Mouse (Mus musculus): ENCODE results near the gene Ugt2b37. TPM values are rescaled to one million over a fixed set of nuclear protein-coding genes. Genes with fewer than 3 reads are reported as not detected.
"Not testable (repeated sequence)": the region's sequence is repeated elsewhere in the genome, so short reads cannot be mapped to it uniquely, and the experiment has no call there.

Gene Ugt2b37
- polyA plus RNA-seq (2012; rRNA removed), result not detected in 2 replicates
- not detected in 2 replicates for polyA plus RNA-seq (2014; fragmentation: Nextera tagmentation; extraction: Ambion mirVana)

DNA sequence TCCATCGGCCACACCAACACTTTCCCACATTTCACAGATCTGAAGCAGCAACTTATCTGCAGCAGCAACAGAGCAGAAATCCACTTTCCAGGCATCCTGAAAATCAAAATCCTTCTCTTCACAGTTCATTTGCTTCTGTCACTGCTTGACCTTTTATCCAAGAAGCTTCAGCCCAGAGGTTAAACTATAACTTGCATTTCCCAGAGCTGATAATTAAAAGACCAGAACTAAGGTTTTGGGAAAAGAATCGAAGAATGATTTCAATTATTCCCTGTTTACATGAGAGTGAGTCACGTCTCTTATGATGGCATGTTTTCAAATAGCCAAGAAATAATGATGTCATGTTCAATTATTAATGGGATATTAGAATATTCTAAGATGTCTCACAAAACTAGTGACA is at the start of gene Ugt2b37:
TSS of gene Ugt2b37 (minus strand) at position 129 of the 400 bp plus-strand sequence.
- not testable (repeated sequence) for H3K4me1 ChIP-seq (ENCODE audit: control insufficient read depth, insufficient read depth, low read length); H3K9me3 ChIP-seq (ENCODE audit: control insufficient read depth, low read length)
- 82% methylated on average over 3 of the region's 3 CpGs for WGBS

GRCm38 (mm10) chr5:87286180-87286579 is 31.6 kb upstream of the Ugt2b37 start:
- H3K4me1 ChIP-seq (ENCODE audit: control insufficient read depth, insufficient read depth, low read length); H3K9ac ChIP-seq (ENCODE audit: low read depth, low read length, severe bottlenecking); H3K36me3 ChIP-seq (ENCODE audit: control insufficient read depth, insufficient read depth, low read length); H3K4me2 ChIP-seq (replicated peaks; ENCODE audit: low read depth, low read length, severe bottlenecking); ATAC-seq (ENCODE audit: low FRiP score, low read depth); DNase-seq (ENCODE audit: low spot score); H3K9me3 ChIP-seq (ENCODE audit: control insufficient read depth, low read length); H3K27ac ChIP-seq (replicated peaks; ENCODE audit: low read depth, low read length); H3K4me3 ChIP-seq (replicated peaks; ENCODE audit: low read length); H3K27me3 ChIP-seq (ENCODE audit: control insufficient read depth, insufficient read depth, low read length): not testable (repeated sequence)
- WGBS, result 84% methylated on average over 4 of the region's 4 CpGs

More for the DNA sequence above, at the start of gene Ugt2b37:
- not testable (repeated sequence) for H3K9ac ChIP-seq (ENCODE audit: low read depth, low read length, severe bottlenecking); H3K4me3 ChIP-seq (replicated peaks; ENCODE audit: low read length); ATAC-seq (ENCODE audit: low FRiP score, low read depth); H3K27ac ChIP-seq (replicated peaks; ENCODE audit: low read depth, low read length); H3K27me3 ChIP-seq (ENCODE audit: control insufficient read depth, insufficient read depth, low read length); DNase-seq (ENCODE audit: low spot score); H3K36me3 ChIP-seq (ENCODE audit: control insufficient read depth, insufficient read depth, low read length); H3K4me2 ChIP-seq (replicated peaks; ENCODE audit: low read depth, low read length, severe bottlenecking)

DNA sequence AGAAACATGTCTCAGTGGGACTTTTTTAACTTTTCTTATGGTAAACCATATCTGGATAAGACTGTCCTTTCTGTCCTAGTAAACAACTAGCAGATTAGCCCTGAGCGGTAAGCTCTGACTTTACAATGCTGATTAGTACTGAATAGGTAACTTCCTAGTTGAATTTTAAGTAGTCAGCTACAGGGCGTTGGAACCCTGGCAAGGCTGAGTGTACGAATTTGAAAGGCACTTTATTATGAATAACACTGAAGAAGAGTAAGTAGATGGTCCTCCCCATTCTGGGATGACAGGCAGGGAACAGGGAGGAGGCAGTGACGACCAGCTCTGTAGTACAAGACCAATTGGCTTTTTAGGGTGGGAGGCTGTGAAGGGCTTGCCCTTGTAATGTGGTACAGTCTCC is 21.4 kb upstream of the Ugt2b37 start:
- H3K27ac ChIP-seq (replicated peaks; ENCODE audit: low read depth, low read length); DNase-seq (ENCODE audit: low spot score); H3K9me3 ChIP-seq (ENCODE audit: control insufficient read depth, low read length); H3K4me2 ChIP-seq (replicated peaks; ENCODE audit: low read depth, low read length, severe bottlenecking); ATAC-seq (ENCODE audit: low FRiP score, low read depth); H3K4me3 ChIP-seq (replicated peaks; ENCODE audit: low read length); H3K4me1 ChIP-seq (ENCODE audit: control insufficient read depth, insufficient read depth, low read length); H3K9ac ChIP-seq (ENCODE audit: low read depth, low read length, severe bottlenecking); H3K36me3 ChIP-seq (ENCODE audit: control insufficient read depth, insufficient read depth, low read length); H3K27me3 ChIP-seq (ENCODE audit: control insufficient read depth, insufficient read depth, low read length): not testable (repeated sequence)
- 86% methylated on average over 4 of the region's 4 CpGs for WGBS

DNA sequence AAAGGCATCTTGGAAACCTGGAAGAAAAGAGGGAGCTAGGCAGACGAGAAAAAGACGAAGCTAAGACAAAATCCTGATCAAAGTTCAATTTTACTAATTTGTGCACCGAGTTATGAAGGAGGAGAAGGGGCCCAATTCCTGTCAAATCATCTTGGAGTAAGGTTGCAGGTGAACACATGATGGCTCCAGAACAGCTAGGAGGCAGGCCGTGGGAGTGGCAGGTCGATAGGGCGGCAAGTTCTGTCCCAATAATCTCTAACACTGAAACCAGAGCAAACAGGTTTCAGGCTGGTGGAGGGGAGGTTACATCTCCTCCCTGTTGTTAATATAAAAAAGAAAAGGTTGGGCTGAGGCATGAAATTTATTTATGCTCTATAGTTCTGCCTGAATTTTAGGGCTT is 21.0 kb upstream of the Ugt2b37 start:
- no peaks in the 10 kb centered on the region for H3K9me3 ChIP-seq (ENCODE audit: control insufficient read depth, low read length)
- no peaks in the 10 kb centered on the region for H3K27me3 ChIP-seq (ENCODE audit: control insufficient read depth, insufficient read depth, low read length)
- no peak overlapping the region for H3K9ac ChIP-seq (ENCODE audit: low read depth, low read length, severe bottlenecking)
- no peak for TF ChIP-seq POLR2A (IDR thresholded peaks at IDR 0.05; ENCODE audit: borderline replicate concordance, extremely low read depth, insufficient read depth, insufficient read length)
- no peak overlapping the region for H3K4me2 ChIP-seq (replicated peaks; ENCODE audit: low read depth, low read length, severe bottlenecking)
- no peak overlapping the region for H3K4me3 ChIP-seq (replicated peaks; ENCODE audit: low read length)
- no peak for ATAC-seq (ENCODE audit: low FRiP score, low read depth)
- no peak overlapping the region for H3K27ac ChIP-seq (replicated peaks; ENCODE audit: low read depth, low read length)
- DNase-seq (ENCODE audit: low spot score), result no peak
- H3K36me3 ChIP-seq (ENCODE audit: control insufficient read depth, insufficient read depth, low read length), result no peaks in the 10 kb centered on the region
- WGBS, result 92% methylated on average over 6 of the region's 6 CpGs
- H3K4me1 ChIP-seq (ENCODE audit: control insufficient read depth, insufficient read depth, low read length), result no peaks in the 10 kb centered on the region

DNA sequence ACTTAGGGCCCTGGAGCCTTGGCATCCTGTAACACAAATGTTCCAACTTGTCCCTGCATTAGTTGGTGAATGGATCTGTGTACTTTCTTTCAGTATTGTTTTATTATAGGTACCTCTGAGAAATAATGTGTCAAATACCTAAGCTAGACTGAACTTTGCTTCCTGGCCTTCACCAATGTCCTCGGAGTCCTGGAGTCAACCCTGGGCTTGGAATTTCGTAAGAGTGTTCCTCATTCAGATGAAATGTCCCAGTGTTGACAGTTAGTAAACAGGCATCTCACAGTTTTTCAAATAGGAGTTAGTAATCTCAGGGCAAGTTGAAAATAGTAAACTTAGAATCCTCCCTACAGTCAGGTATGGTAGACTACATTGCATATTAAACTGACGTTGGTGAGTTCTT is 1.2 kb upstream of the Ugt2b37 start:
- ATAC-seq (ENCODE audit: low FRiP score, low read depth), result no peak
- Histone ChIP-seq H3K4me2 (replicated peaks; ENCODE audit: low read depth, low read length, severe bottlenecking) (no peak overlapping the region), H3K9ac (ENCODE audit: low read depth, low read length, severe bottlenecking) (no peak overlapping the region), H3K4me1 (ENCODE audit: control insufficient read depth, insufficient read depth, low read length) (no peaks in the 10 kb centered on the region), H3K27ac (replicated peaks; ENCODE audit: low read depth, low read length) (no peak overlapping the region), H3K9me3 (ENCODE audit: control insufficient read depth, low read length) (no peaks in the 10 kb centered on the region), H3K4me3 (replicated peaks; ENCODE audit: low read length) (no peak overlapping the region), H3K36me3 (ENCODE audit: control insufficient read depth, insufficient read depth, low read length) (no peaks in the 10 kb centered on the region), H3K27me3 (ENCODE audit: control insufficient read depth, insufficient read depth, low read length) (no peaks in the 10 kb centered on the region)
- no peak for DNase-seq (ENCODE audit: low spot score)
- TF ChIP-seq POLR2A (IDR thresholded peaks at IDR 0.05; ENCODE audit: borderline replicate concordance, extremely low read depth, insufficient read depth, insufficient read length), result no peak
- 85% methylated on average over 3 of the region's 3 CpGs for WGBS

DNA sequence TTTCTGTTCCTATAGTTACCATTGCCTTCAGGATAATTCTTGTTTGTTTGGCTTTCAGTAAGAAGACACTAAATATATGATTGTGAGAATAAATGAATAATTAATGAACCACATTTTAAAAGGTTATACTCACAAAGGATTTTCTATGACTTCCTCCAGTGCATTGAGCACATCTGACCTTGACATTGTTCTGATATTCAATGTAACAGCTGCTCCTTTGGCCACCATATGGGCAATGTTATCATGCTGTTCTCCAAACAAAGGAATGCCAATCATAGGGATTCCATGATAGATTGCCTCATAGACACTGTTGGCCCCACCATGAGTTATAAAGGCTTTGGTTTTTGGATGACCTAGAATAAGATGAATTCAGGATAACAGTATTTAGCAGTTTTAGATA is 12.5 kb downstream of the Ugt2b37 start:
- not testable (repeated sequence) for H3K4me3 ChIP-seq (replicated peaks; ENCODE audit: low read length); H3K27me3 ChIP-seq (ENCODE audit: control insufficient read depth, insufficient read depth, low read length); DNase-seq (ENCODE audit: low spot score); H3K9me3 ChIP-seq (ENCODE audit: control insufficient read depth, low read length); H3K27ac ChIP-seq (replicated peaks; ENCODE audit: low read depth, low read length); H3K9ac ChIP-seq (ENCODE audit: low read depth, low read length, severe bottlenecking); H3K4me2 ChIP-seq (replicated peaks; ENCODE audit: low read depth, low read length, severe bottlenecking); H3K36me3 ChIP-seq (ENCODE audit: control insufficient read depth, insufficient read depth, low read length); ATAC-seq (ENCODE audit: low FRiP score, low read depth); H3K4me1 ChIP-seq (ENCODE audit: control insufficient read depth, insufficient read depth, low read length)

DNA sequence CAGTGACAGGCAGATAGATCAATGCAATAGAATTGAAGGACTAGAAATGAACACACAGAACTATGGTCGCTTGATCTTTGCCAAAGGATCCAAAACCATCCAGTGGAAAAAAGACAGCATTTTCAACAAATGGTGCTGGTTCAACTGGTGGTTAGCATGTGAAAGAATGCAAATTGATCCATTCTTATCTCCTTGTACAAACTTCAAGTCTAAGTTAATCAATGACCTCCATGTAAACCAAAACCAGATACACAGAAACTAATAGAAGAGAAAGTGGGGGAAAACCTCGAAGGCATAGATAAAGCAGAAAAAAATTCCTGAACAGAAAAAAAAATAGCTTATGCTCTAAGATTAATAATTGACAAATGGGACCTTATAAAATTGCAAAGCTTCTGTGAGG is 58.2 kb downstream of the Ugt2b37 start:
- not testable (repeated sequence) for H3K27ac ChIP-seq (replicated peaks; ENCODE audit: low read depth, low read length); H3K4me1 ChIP-seq (ENCODE audit: control insufficient read depth, insufficient read depth, low read length); H3K4me2 ChIP-seq (replicated peaks; ENCODE audit: low read depth, low read length, severe bottlenecking); H3K9me3 ChIP-seq (ENCODE audit: control insufficient read depth, low read length); ATAC-seq (ENCODE audit: low FRiP score, low read depth); DNase-seq (ENCODE audit: low spot score); H3K4me3 ChIP-seq (replicated peaks; ENCODE audit: low read length); H3K9ac ChIP-seq (ENCODE audit: low read depth, low read length, severe bottlenecking); H3K36me3 ChIP-seq (ENCODE audit: control insufficient read depth, insufficient read depth, low read length); H3K27me3 ChIP-seq (ENCODE audit: control insufficient read depth, insufficient read depth, low read length)
- WGBS, result 75% methylated on average over 2 of the region's 2 CpGs
